Mouse (Mus musculus): ENCODE measurements around the gene Olfr522. TPM values are rescaled to one million over a fixed set of nuclear protein-coding genes. Genes with fewer than 3 reads are reported as not detected.

Olfr522 gene
- not detected in 2 replicates for polyA plus RNA-seq (2015; fragmentation: Nextera tagmentation; extraction: Ambion mirVana)

- Histone ChIP-seq H3K4me2 (replicated peaks) (no peak within 1 kb of the TSS), H3K27ac (no peak within 1 kb of the TSS), H3K4me1 (replicated peaks) (no peaks in the 10 kb centered on the region), H3K9me3 (no peaks in the 10 kb centered on the region), H3K36me3 (no peaks in the 10 kb centered on the region), H3K4me3 (replicated peaks) (no peak within 1 kb of the TSS), H3K9ac (no peak within 1 kb of the TSS), H3K27me3 (replicated peaks) (no peaks in the 10 kb centered on the region; the same call in 1 of the 2 replicates)
- 80% methylated on average over 7 of the region's 7 CpGs for WGBS
- no peak for ATAC-seq
Observed at GRCm38 (mm10) chr7:140164664-140165063, at the start of gene Olfr522. Olfr522 (minus strand) TSS chr7:140164764.

- H3K27me3 ChIP-seq (replicated peaks) = no peaks in the 10 kb centered on the region
- no peak overlapping the region for H3K4me2 ChIP-seq (replicated peaks)
- no peak overlapping the region for H3K4me3 ChIP-seq (replicated peaks)
- ATAC-seq = no peak
- H3K36me3 ChIP-seq = no peaks in the 10 kb centered on the region
- no peaks in the 10 kb centered on the region for H3K9me3 ChIP-seq
- no peak overlapping the region for H3K27ac ChIP-seq
- H3K4me1 ChIP-seq (replicated peaks) = no peaks in the 10 kb centered on the region
- WGBS = 78% methylated on average over 5 of the region's 5 CpGs
- no peak overlapping the region for H3K9ac ChIP-seq
Observed at GRCm38 (mm10) chr7:140213841-140214240, 49.3 kb upstream of the Olfr522 start.

GRCm38 (mm10) chr7:140208677-140209076 lies 44.1 kb upstream of the Olfr522 start:
- Histone ChIP-seq H3K27me3 (replicated peaks) (no peaks in the 10 kb centered on the region), H3K36me3 (no peaks in the 10 kb centered on the region), H3K4me3 (replicated peaks) (no peak overlapping the region), H3K27ac (no peak overlapping the region), H3K4me2 (replicated peaks) (no peak overlapping the region), H3K9ac (no peak overlapping the region), H3K9me3 (no peaks in the 10 kb centered on the region), H3K4me1 (replicated peaks) (no peaks in the 10 kb centered on the region)
- ATAC-seq = no peak
- 62% methylated on average over 3 of the region's 3 CpGs for WGBS

GRCm38 (mm10) chr7:140208153-140208552 lies 43.6 kb upstream of the Olfr522 start:
- Histone ChIP-seq H3K4me2 (replicated peaks) (no peak overlapping the region), H3K9ac (no peak overlapping the region), H3K4me1 (replicated peaks) (no peaks in the 10 kb centered on the region), H3K36me3 (no peaks in the 10 kb centered on the region), H3K27me3 (replicated peaks) (no peaks in the 10 kb centered on the region), H3K27ac (no peak overlapping the region), H3K4me3 (replicated peaks) (no peak overlapping the region), H3K9me3 (no peaks in the 10 kb centered on the region)
- 62% methylated on average over 8 of the region's 8 CpGs for WGBS
- ATAC-seq = no peak

- ATAC-seq = no peak
- H3K9ac ChIP-seq = no peak overlapping the region
- no peaks in the 10 kb centered on the region for H3K36me3 ChIP-seq
- no peak overlapping the region for H3K4me2 ChIP-seq (replicated peaks)
- H3K9me3 ChIP-seq = no peaks in the 10 kb centered on the region
- no peak overlapping the region for H3K27ac ChIP-seq
- no peak overlapping the region for H3K4me3 ChIP-seq (replicated peaks)
- WGBS = 79% methylated on average over 3 of the region's 3 CpGs
- H3K4me1 ChIP-seq (replicated peaks) = no peaks in the 10 kb centered on the region
- H3K27me3 ChIP-seq (replicated peaks) = no peaks in the 10 kb centered on the region
Observed at GRCm38 (mm10) chr7:140206904-140207303, 42.3 kb upstream of the Olfr522 start.

- Histone ChIP-seq H3K9ac (no peak within 1 kb of the TSS), H3K27ac (no peak within 1 kb of the TSS), H3K27me3 (replicated peaks) (no peaks in the 10 kb centered on the region), H3K36me3 (no peaks in the 10 kb centered on the region), H3K9me3 (no peaks in the 10 kb centered on the region), H3K4me3 (replicated peaks) (no peak within 1 kb of the TSS), H3K4me1 (replicated peaks) (no peaks in the 10 kb centered on the region), H3K4me2 (replicated peaks) (no peak within 1 kb of the TSS)
- no peak for ATAC-seq
Observed at GRCm38 (mm10) chr7:140205864-140206263, 41.3 kb upstream of the Olfr522 start, which contains the start of gene Olfr524. Olfr524 (minus strand) TSS chr7:140205964.

- no peak for ATAC-seq
- WGBS = 87% methylated on average over 4 of the region's 4 CpGs
Observed at GRCm38 (mm10) chr7:140201090-140201489, 36.5 kb upstream of the Olfr522 start.

GRCm38 (mm10) chr7:140196002-140196401 lies 31.4 kb upstream of the Olfr522 start:
- H3K4me2 ChIP-seq (replicated peaks) = no peak overlapping the region
- WGBS = 79% methylated on average over 8 of the region's 8 CpGs
- no peaks in the 10 kb centered on the region for H3K9me3 ChIP-seq
- no peak overlapping the region for H3K9ac ChIP-seq
- H3K27me3 ChIP-seq (replicated peaks) = no peaks in the 10 kb centered on the region
- H3K27ac ChIP-seq = no peak overlapping the region
- H3K4me1 ChIP-seq (replicated peaks) = no peaks in the 10 kb centered on the region
- no peak overlapping the region for H3K4me3 ChIP-seq (replicated peaks)
- no peaks in the 10 kb centered on the region for H3K36me3 ChIP-seq
- no peak for ATAC-seq

More at GRCm38 (mm10) chr7:140201090-140201489, 36.5 kb upstream of the Olfr522 start:
- Histone ChIP-seq H3K27ac (no peak overlapping the region), H3K27me3 (replicated peaks) (no peaks in the 10 kb centered on the region), H3K4me3 (replicated peaks) (no peak overlapping the region), H3K4me2 (replicated peaks) (no peak overlapping the region), H3K9me3 (no peaks in the 10 kb centered on the region), H3K36me3 (no peaks in the 10 kb centered on the region), H3K4me1 (replicated peaks) (no peaks in the 10 kb centered on the region), H3K9ac (no peak overlapping the region)

- ATAC-seq = no peak
- no peaks in the 10 kb centered on the region for H3K4me1 ChIP-seq (replicated peaks)
- no peaks in the 10 kb centered on the region for H3K36me3 ChIP-seq
- no peaks in the 10 kb centered on the region for H3K27me3 ChIP-seq (replicated peaks)
- H3K4me3 ChIP-seq (replicated peaks) = no peak overlapping the region
- H3K9ac ChIP-seq = no peak overlapping the region
- H3K4me2 ChIP-seq (replicated peaks) = no peak overlapping the region
- no peaks in the 10 kb centered on the region for H3K9me3 ChIP-seq
- WGBS = 84% methylated on average over 4 of the region's 4 CpGs
- H3K27ac ChIP-seq = no peak overlapping the region
Observed at GRCm38 (mm10) chr7:140194031-140194430, 29.5 kb upstream of the Olfr522 start.

GRCm38 (mm10) chr7:140192851-140193250 lies 28.3 kb upstream of the Olfr522 start:
- no peaks in the 10 kb centered on the region for H3K9me3 ChIP-seq
- no peaks in the 10 kb centered on the region for H3K36me3 ChIP-seq
- H3K4me2 ChIP-seq (replicated peaks) = no peak overlapping the region
- no peaks in the 10 kb centered on the region for H3K27me3 ChIP-seq (replicated peaks)
- no peak overlapping the region for H3K4me3 ChIP-seq (replicated peaks)
- H3K9ac ChIP-seq = no peak overlapping the region
- no peak for ATAC-seq
- no peak overlapping the region for H3K27ac ChIP-seq
- no peaks in the 10 kb centered on the region for H3K4me1 ChIP-seq (replicated peaks)
- WGBS = 73% methylated on average over 2 of the region's 2 CpGs

- no peaks in the 10 kb centered on the region for H3K9me3 ChIP-seq
- no peaks in the 10 kb centered on the region for H3K27me3 ChIP-seq (replicated peaks)
- WGBS = 41% methylated on average over 2 of the region's 2 CpGs
Observed at GRCm38 (mm10) chr7:140192445-140192844, 27.9 kb upstream of the Olfr522 start.

GRCm38 (mm10) chr7:140190435-140190834 lies 25.9 kb upstream of the Olfr522 start:
- 91% methylated on average over 1 of the region's 1 CpGs for WGBS
- no peak overlapping the region for H3K4me2 ChIP-seq (replicated peaks)
- no peaks in the 10 kb centered on the region for H3K4me1 ChIP-seq (replicated peaks)
- no peak overlapping the region for H3K27ac ChIP-seq
- no peak overlapping the region for H3K4me3 ChIP-seq (replicated peaks)
- H3K27me3 ChIP-seq (replicated peaks) = no peaks in the 10 kb centered on the region
- H3K36me3 ChIP-seq = no peaks in the 10 kb centered on the region
- H3K9me3 ChIP-seq = no peaks in the 10 kb centered on the region
- ATAC-seq = no peak
- H3K9ac ChIP-seq = no peak overlapping the region

More at GRCm38 (mm10) chr7:140192445-140192844, 27.9 kb upstream of the Olfr522 start:
- no peak for ATAC-seq
- H3K4me2 ChIP-seq (replicated peaks) = no peak overlapping the region
- H3K36me3 ChIP-seq = no peaks in the 10 kb centered on the region
- H3K4me1 ChIP-seq (replicated peaks) = no peaks in the 10 kb centered on the region
- no peak overlapping the region for H3K9ac ChIP-seq
- H3K4me3 ChIP-seq (replicated peaks) = no peak overlapping the region
- no peak overlapping the region for H3K27ac ChIP-seq

GRCm38 (mm10) chr7:140188391-140189328 lies 24.1 kb upstream of the Olfr522 start:
- H3K9me3 ChIP-seq = no peaks in the 10 kb centered on the region
- no peaks in the 10 kb centered on the region for H3K27me3 ChIP-seq (replicated peaks)
- 58% methylated on average over 4 of the region's 4 CpGs for WGBS
- no peak for ATAC-seq
- H3K4me1 ChIP-seq (replicated peaks) = no peaks in the 10 kb centered on the region
- H3K27ac ChIP-seq = no peak overlapping the region
- no peak overlapping the region for H3K9ac ChIP-seq
- no peaks in the 10 kb centered on the region for H3K36me3 ChIP-seq
- no peak overlapping the region for H3K4me3 ChIP-seq (replicated peaks)
- no peak overlapping the region for H3K4me2 ChIP-seq (replicated peaks)

Measured in intestine, embryonic 15.5 days (tissue).